Mouse (Mus musculus) kidney, postnatal 10 days (tissue): ENCODE results near the gene Tescl.
A peak's percentile ranks its signal among the peaks of the same experiment; 100 is the strongest.

ENCODE experiments used
- DNase-seq: peaks from one replicate; pipeline ENCODE4 v3.0.0; 2021; ENCODE audit warnings: mixed read lengths

Tescl gene

GRCm38 (mm10) chr7:24298973-24299708 is 34.6 kb downstream of the Tescl start:
- peak; percentile 86 for DNase-seq

GRCm38 (mm10) chr7:24298635-24298972 is 35.1 kb downstream of the Tescl start:
- no peak for DNase-seq

GRCm38 (mm10) chr7:24297361-24298095 is 36.2 kb downstream of the Tescl start:
- DNase-seq: no peak

- DNase-seq: no peak
Measured at GRCm38 (mm10) chr7:24296386-24296785, 37.4 kb downstream of the Tescl start.

- DNase-seq: no peak
Measured at GRCm38 (mm10) chr7:24295376-24295775, 38.4 kb downstream of the Tescl start.

GRCm38 (mm10) chr7:24294763-24295162 is 39.0 kb downstream of the Tescl start:
- DNase-seq: no peak

GRCm38 (mm10) chr7:24293061-24293851 is 40.5 kb downstream of the Tescl start:
- no peak for DNase-seq

- DNase-seq: no peak
Measured at GRCm38 (mm10) chr7:24291387-24292090, 42.2 kb downstream of the Tescl start.

GRCm38 (mm10) chr7:24290106-24290693 is 43.5 kb downstream of the Tescl start:
- no peak for DNase-seq

GRCm38 (mm10) chr7:24288512-24288911 is 45.2 kb downstream of the Tescl start:
- no peak for DNase-seq

- DNase-seq: no peak
Measured at GRCm38 (mm10) chr7:24287670-24288069, 46.1 kb downstream of the Tescl start.

GRCm38 (mm10) chr7:24286916-24287315 is 46.8 kb downstream of the Tescl start:
- DNase-seq: no peak

- no peak for DNase-seq
Measured at GRCm38 (mm10) chr7:24286090-24286489, 47.6 kb downstream of the Tescl start.
